Mouse (Mus musculus) ES-E14 (cell line): ENCODE data around the gene Nubp1. TPM values are rescaled to one million over a fixed set of nuclear protein-coding genes. Genes with fewer than 3 reads are reported as not detected.

Source experiments
- DNase-seq: peaks from one replicate; pipeline ENCODE4 v3.0.0-alpha.2; 2013; ENCODE audit warnings: low read depth, low spot score
- H3K27ac ChIP-seq: 2 replicates; pipeline ENCODE4 v1.5.1; 2012; ENCODE audit warnings: low read depth, mild to moderate bottlenecking, low read length, moderate library complexity, mixed read lengths; ENCODE audit not compliant: poor library complexity, insufficient read depth, severe bottlenecking
- H3K36me3 ChIP-seq: 2 replicates; pipeline ENCODE4 v1.6.1; 2012; ENCODE audit warnings: mild to moderate bottlenecking, low read length, moderate library complexity, mixed read lengths; ENCODE audit not compliant: control insufficient read depth, poor library complexity, insufficient read depth, severe bottlenecking
- H3K4me1 ChIP-seq, 2 experiments: fragments of 150-350 bp in 1 of 2; sonication (generic) in 1 of 2; 2 replicates each; pipeline ENCODE4 v1.6.1; 2012; ENCODE audit warnings: low read length in 2 of 2, mild to moderate bottlenecking in 1 of 2, mixed read lengths in 1 of 2; ENCODE audit not compliant: control insufficient read depth in 2 of 2, insufficient read depth in 2 of 2, poor library complexity in 1 of 2
- H3K4me3 ChIP-seq, 2 experiments: fragments of 150-350 bp in 1 of 2; sonication (generic) in 1 of 2; 2 replicates each; pipeline ENCODE4 v1.5.1; 2012; ENCODE audit warnings: low read length in 2 of 2, low read depth in 1 of 2, mild to moderate bottlenecking in 1 of 2, mixed read lengths in 1 of 2; ENCODE audit not compliant: insufficient read depth in 1 of 2, poor library complexity in 1 of 2, severe bottlenecking in 1 of 2
- H3K9ac ChIP-seq: 2 replicates; pipeline ENCODE4 v1.6.1; 2012; ENCODE audit warnings: low read depth, mild to moderate bottlenecking, low read length, mixed read lengths; ENCODE audit not compliant: poor library complexity, insufficient read depth, severe bottlenecking
- H3K9me3 ChIP-seq: fragments of 150-350 bp; sonication (generic); 2 replicates; pipeline ENCODE4 v1.6.1; 2012; ENCODE audit warnings: low read depth, mild to moderate bottlenecking, low read length; ENCODE audit not compliant: control insufficient read depth, insufficient read depth
- CHD2 ChIP-seq: IDR thresholded peaks from 2 replicates; pipeline ENCODE4 v1.6.1; 2014; ENCODE audit warnings: mild to moderate bottlenecking, low read depth, low read length, inconsistent platforms
- HCFC1 ChIP-seq: IDR thresholded peaks from 2 replicates; pipeline ENCODE4 v1.6.1; 2012; ENCODE audit warnings: low read length, inconsistent platforms, borderline replicate concordance; ENCODE audit not compliant: insufficient read depth
- MAFK ChIP-seq: IDR thresholded peaks from 2 replicates; pipeline ENCODE4 v1.6.1; 2014; ENCODE audit warnings: mild to moderate bottlenecking, low read depth, low read length, inconsistent platforms; ENCODE audit not compliant: insufficient read depth
- ZC3H11A ChIP-seq: IDR thresholded peaks from 2 replicates; pipeline ENCODE4 v1.6.1; 2012; ENCODE audit warnings: low read depth, mild to moderate bottlenecking, inconsistent platforms, low read length, borderline replicate concordance
- ZNF384 ChIP-seq: IDR thresholded peaks from 2 replicates; pipeline ENCODE4 v1.6.1; 2012; ENCODE audit warnings: low read depth, low read length, inconsistent platforms
- in situ Hi-C, 2 experiments: fragments of 600-800 bp; cut with MboI; formaldehyde crosslinking; loops; one replicate each; pipeline ENCODE4 v1.15.1; 2025; ENCODE audit warnings: low sequenced_read_pairs in 2 of 2, inconsistent platforms in 1 of 2; ENCODE audit not compliant: unreplicated experiment in 2 of 2
- total RNA-seq: library from RNA; depleted of rRNA; stranded (reverse); fragments of 300-350 nt; gene quantifications from 2 replicates; pipeline ENCODE4 v1.2.3, GENCODE M21; 2012

Gene Nubp1
- total RNA-seq, 1 experiment, result 53.5 TPM

GRCm38 (mm10) chr16:10420447-10421054 is 8.8 kb downstream of the Nubp1 start:
- Histone ChIP-seq H3K4me1 (no peaks in the 10 kb centered on the region; a peak in 1 of 4 replicates), H3K27ac (no peak overlapping the region), H3K9ac (no peak overlapping the region), H3K9me3 (no peaks in the 10 kb centered on the region), H3K36me3 (peaks cover 59% of the 10 kb centered on the region), H3K4me3 (no peak overlapping the region)
- no peak for TF ChIP-seq HCFC1
- TF ChIP-seq ZNF384, result no peak
- TF ChIP-seq ZC3H11A, result no peak
- no peak for TF ChIP-seq CHD2
- no peak for TF ChIP-seq MAFK
- in situ Hi-C loops, result loop anchor here in 1 of 2 experiments (10.0 kb wide), 1 partner anchor 94 kb away; no protein-coding TSS in a partner anchor
- no peak for DNase-seq

- in situ Hi-C loops, result no loop called here
- no peak overlapping the region for H3K9ac ChIP-seq
- no peak for TF ChIP-seq ZNF384
- no peak for TF ChIP-seq ZC3H11A
- no peak for TF ChIP-seq HCFC1
- TF ChIP-seq CHD2, result no peak
These were observed 20.2 kb downstream of the Nubp1 start for GRCm38 (mm10) chr16:10431911-10432310.

GRCm38 (mm10) chr16:10432387-10432786 is 20.6 kb downstream of the Nubp1 start:
- Histone ChIP-seq H3K4me3 (no peak overlapping the region), H3K9ac (no peak overlapping the region), H3K9me3 (no peaks in the 10 kb centered on the region), H3K27ac (no peak overlapping the region), H3K4me1 (no peaks in the 10 kb centered on the region), H3K36me3 (no peaks in the 10 kb centered on the region)
- TF ChIP-seq ZNF384 (no peak), MAFK (no peak), CHD2 (no peak), HCFC1 (no peak), ZC3H11A (no peak)
- in situ Hi-C loops, result no loop called here
- DNase-seq, result no peak

More at GRCm38 (mm10) chr16:10431911-10432310, 20.2 kb downstream of the Nubp1 start:
- no peak overlapping the region for H3K4me3 ChIP-seq
- H3K9me3 ChIP-seq, result no peaks in the 10 kb centered on the region
- no peaks in the 10 kb centered on the region for H3K4me1 ChIP-seq
- H3K27ac ChIP-seq, result no peak overlapping the region
- DNase-seq, result no peak
- no peaks in the 10 kb centered on the region for H3K36me3 ChIP-seq

- TF ChIP-seq MAFK, result no peak
- no peak for TF ChIP-seq HCFC1
- no peak for TF ChIP-seq ZNF384
- TF ChIP-seq ZC3H11A, result no peak
- no peak for TF ChIP-seq CHD2
- Histone ChIP-seq H3K4me3 (no peak overlapping the region), H3K27ac (no peak overlapping the region), H3K4me1 (no peaks in the 10 kb centered on the region), H3K9me3 (no peaks in the 10 kb centered on the region), H3K36me3 (no peaks in the 10 kb centered on the region), H3K9ac (no peak overlapping the region)
- in situ Hi-C loops, result no loop called here
- DNase-seq, result no peak
These were observed 21.6 kb downstream of the Nubp1 start for GRCm38 (mm10) chr16:10433344-10433743.

- H3K4me3 ChIP-seq, result no peak overlapping the region
- DNase-seq, result no peak
- no peak overlapping the region for H3K27ac ChIP-seq
- H3K9ac ChIP-seq, result no peak overlapping the region
- no peaks in the 10 kb centered on the region for H3K4me1 ChIP-seq
- in situ Hi-C loops, result no loop called here
- TF ChIP-seq CHD2 (no peak), ZC3H11A (no peak), HCFC1 (no peak), MAFK (no peak), ZNF384 (no peak)
- no peaks in the 10 kb centered on the region for H3K36me3 ChIP-seq
- no peaks in the 10 kb centered on the region for H3K9me3 ChIP-seq
These were observed 24.4 kb downstream of the Nubp1 start for GRCm38 (mm10) chr16:10436166-10436565.
